Mouse (Mus musculus) liver, embryonic 14.5 days (tissue): ENCODE measurements around the gene 4931423N10Rik.

ENCODE experiments used
- CTCF ChIP-seq: IDR thresholded peaks from 2 replicates; pipeline ENCODE4 v1.5.1; 2016; ENCODE audit warnings: antibody characterized with exemption, low read depth, control low read depth
- EP300 ChIP-seq: IDR thresholded peaks from 2 replicates; pipeline ENCODE4 v1.6.1; 2016; ENCODE audit warnings: antibody characterized with exemption, low read depth

GRCm38 (mm10) chr2:23225199-23225598, 17.9 kb downstream of the 4931423N10Rik start:
- no peak for TF ChIP-seq CTCF
- no peak for TF ChIP-seq EP300
